Mouse (Mus musculus) spleen, adult 2 months (tissue): ENCODE data around the gene Prkd2.

Source experiments
- CTCF ChIP-seq: fragments of 200-500 bp; IDR thresholded peaks from 2 replicates; pipeline ENCODE4 v1.5.1; 2011; ENCODE audit warnings: mild to moderate bottlenecking, inconsistent platforms; ENCODE audit not compliant: insufficient read depth, insufficient read length, insufficient replicate concordance; ENCODE audit errors: extremely low read depth
- POLR2A ChIP-seq: fragments of 200-500 bp; IDR thresholded peaks from 2 replicates; pipeline ENCODE4 v1.6.1; 2011; ENCODE audit warnings: low read depth, low read length, inconsistent platforms

GRCm38 (mm10) chr7:16837916-16838803 lies 4.5 kb upstream of the Prkd2 start:
- TF ChIP-seq POLR2A: peak; percentile 40; the same call in 1 of the 2 replicates
- TF ChIP-seq CTCF: no peak
